ENCODE assay signal across 26 mouse cellular contexts in the genomic region with DNA sequence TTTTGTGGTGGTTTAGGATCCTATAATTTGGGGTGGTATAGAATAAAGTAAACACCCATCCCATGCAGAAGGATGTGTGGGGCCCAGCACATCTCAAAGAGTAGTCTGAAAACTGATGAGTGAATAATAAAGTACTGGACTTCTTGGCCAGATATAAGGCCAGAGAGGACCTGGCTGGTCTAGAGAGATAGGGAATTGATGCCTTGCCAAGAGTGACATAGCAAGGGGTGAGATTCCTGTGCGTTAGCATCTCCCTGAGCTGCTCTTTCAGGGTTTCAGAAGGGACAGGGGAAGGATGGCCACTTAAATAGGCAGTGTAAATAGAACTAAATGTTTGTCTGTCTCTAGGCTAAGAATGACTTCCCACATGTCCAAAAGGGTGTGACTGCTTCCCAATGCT.
"Had no signal": no experiment of that assay in that cellular context is flagged by ENCODE, and none has a peak within 500 bp of the region (broad histone marks: within the 10 kb centered on the region; RNA-seq: fewer than 3 reads in every experiment).

No protein-coding gene starts in this region.

- H3K9ac ChIP-seq: hindbrain, embryonic 12.5 days; hindbrain, embryonic 14.5 days; intestine, embryonic 15.5 days; limb, embryonic 12.5 days had no signal

- H3K4me2 ChIP-seq: heart, embryonic 11.5 days; hindbrain, embryonic 12.5 days; hindbrain, embryonic 14.5 days; intestine, embryonic 15.5 days; limb, embryonic 12.5 days; liver, embryonic 11.5 days had no signal

- H3K9me3 ChIP-seq: hindbrain, embryonic 10.5 days; hindbrain, embryonic 12.5 days; intestine, embryonic 15.5 days; limb, embryonic 10.5 days; limb, embryonic 12.5 days had no signal

- H3K4me3 ChIP-seq: gastrocnemius, adult 2 months; heart, adult 2 months; hindbrain, embryonic 10.5 days; hindbrain, embryonic 12.5 days; intestine, embryonic 15.5 days; layer of hippocampus, adult 2 months; left cerebral cortex, adult 2 months; limb, embryonic 10.5 days; limb, embryonic 12.5 days had no signal

- DNase-seq: gastrocnemius, adult 2 months; gastrocnemius, postnatal 10 days; gastrocnemius, postnatal 36 days; heart, adult 11 months; heart, adult 2 months; heart, postnatal 10 days; heart, postnatal 4 days; kidney, adult 18-20 months; kidney, adult 8-10 months; kidney, postnatal 10 days; kidney, postnatal 25 days; kidney, postnatal 4 days; liver had no signal

- H3K36me3 ChIP-seq: hindbrain, embryonic 10.5 days; hindbrain, embryonic 12.5 days; intestine, embryonic 15.5 days; limb, embryonic 10.5 days; limb, embryonic 12.5 days had no signal

- H3K27ac ChIP-seq: gastrocnemius, adult 2 months; heart, adult 2 months; hindbrain, embryonic 10.5 days; hindbrain, embryonic 12.5 days; hindbrain, embryonic 14.5 days; intestine, embryonic 15.5 days; layer of hippocampus, adult 2 months; left cerebral cortex, adult 2 months; limb, embryonic 10.5 days; limb, embryonic 12.5 days had no signal

- H3K4me1 ChIP-seq: hindbrain, embryonic 10.5 days; hindbrain, embryonic 12.5 days; intestine, embryonic 15.5 days; limb, embryonic 10.5 days; limb, embryonic 12.5 days had no signal

- ATAC-seq: hindbrain, embryonic 16.5 days; inflammation-experienced regulatory T-cells, adult 6 months; intestine, embryonic 15.5 days; intestine, postnatal 0 days had no signal

- H3K27me3 ChIP-seq: hindbrain, embryonic 12.5 days; intestine, embryonic 15.5 days; limb, embryonic 12.5 days had no signal
